Mouse (Mus musculus) cerebellum, adult 18-20 months (tissue): ENCODE results near the gene Tceal7.

Source experiments
- DNase-seq, 2 experiments: peaks; one replicate each; pipeline ENCODE4 v3.0.0; 2021

Tceal7 gene

DNA sequence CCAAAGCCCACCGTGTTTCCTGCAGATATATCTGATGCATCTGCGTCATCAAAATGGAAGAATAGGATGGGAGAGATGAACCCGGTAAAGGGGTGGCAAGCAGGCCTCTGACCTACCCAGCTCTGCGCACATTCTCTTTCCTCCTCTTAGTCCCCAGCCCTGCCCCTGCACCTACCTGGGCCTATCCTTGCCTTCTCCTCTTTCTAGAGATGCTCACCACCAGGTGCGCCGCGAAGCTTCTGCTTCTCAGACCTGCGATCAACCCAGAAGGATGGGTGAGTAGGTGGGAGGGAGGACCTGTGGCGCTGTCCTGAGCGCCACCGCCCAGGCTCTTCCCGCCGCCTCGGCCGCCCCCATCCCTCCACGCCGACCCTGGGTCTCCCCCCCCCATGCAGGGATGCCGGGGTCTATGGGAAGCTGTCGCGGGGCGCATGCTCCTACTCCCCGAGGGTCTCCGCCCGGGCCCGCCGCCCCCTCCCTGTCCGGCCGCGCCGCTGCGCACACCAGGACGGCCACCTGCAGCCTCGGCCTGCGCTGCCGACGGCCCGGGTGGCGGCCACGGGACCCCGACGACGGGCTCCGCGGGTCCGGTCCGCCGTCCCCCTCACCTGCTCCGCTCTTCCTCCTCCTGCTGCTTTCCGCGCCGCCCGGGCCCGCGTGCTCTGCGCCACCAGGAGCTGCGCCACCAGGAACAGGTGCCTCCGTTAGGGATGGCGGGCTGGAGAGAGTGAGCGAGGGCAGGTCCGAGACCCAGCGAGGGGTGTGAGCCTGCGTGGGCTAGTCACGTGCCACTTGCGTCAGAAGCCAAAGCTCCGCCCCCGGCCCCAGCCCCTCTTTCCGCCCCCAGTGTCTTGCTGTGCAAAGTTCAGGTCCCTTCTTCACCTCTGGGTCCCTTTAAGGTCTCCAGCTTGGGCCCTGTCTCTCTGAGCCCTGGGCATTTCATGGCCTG lies at the start of gene Tceal7, which contains the start of gene Bex1:
TSS of gene Tceal7 (plus strand) at position 51 of the 949 bp plus-strand sequence.
TSS of gene Bex1 (minus strand) at position 785 of the 949 bp plus-strand sequence.
- DNase-seq = peak; percentile 17 to 27

DNA sequence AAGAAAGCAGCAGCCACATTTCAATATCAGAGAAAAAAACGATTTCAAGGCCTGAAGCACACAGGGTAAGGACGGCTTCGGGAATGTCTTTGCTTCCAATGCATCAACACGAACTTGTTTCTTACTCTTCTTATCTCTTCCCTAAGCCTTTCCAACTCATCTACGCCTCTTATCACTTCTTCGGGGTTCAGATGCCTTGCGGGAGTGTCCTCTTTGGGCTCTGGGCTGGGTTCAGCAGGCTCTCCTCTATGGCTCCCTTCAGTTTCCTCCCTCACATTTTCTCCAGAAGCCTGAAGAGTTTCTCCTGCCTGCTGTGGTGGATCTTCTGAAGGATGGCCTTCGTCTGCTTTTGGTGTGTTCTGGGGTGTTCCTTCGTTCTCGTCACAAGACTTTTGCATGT lies 44.0 kb upstream of the Tceal7 start:
- no peak for DNase-seq

DNA sequence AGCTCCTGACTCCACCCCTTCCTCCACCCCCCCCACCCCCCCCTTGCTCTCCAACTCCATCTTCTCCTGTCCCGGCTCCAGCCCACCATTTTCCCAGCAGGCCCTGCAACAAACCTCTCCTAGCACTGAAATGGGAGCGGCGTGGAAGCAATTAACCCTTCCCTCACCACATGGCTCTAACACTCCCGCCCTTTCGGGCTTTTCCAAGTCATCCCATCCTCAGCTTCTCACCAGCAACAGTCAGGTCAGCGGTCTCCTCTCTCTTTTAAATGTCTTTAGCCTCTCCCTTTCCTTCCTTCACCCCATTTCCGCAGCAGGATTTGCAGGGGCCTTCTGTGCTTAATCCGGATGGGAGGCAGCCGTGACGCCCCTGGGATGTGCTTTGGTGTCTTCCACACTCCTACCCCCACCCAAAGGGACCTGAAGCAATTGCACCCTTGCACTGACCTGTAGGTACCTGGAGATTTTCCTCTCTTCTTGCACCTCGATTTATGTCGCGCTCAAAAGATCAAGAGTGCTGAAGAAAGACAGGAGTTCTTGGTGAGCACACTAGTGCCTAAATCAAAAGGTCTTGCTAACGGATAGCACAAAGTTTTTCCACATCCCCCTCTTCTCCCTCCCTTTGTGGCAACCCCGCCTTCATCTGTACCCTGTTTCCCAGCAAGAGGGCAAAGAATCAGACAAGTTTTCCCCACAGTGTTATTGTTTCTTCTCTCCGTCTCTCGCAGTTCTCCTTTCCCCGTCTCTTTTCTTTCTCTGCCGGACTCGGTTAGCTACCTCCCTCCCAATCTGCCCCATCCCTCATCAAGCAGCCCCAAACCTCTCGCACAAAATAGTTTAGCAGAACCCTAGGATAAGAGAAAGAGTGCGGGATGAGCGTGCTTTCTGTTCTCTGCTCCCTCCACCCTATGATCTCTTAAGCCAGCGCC lies 43.1 kb upstream of the Tceal7 start:
- peak; percentile 40 to 64 for DNase-seq

DNA sequence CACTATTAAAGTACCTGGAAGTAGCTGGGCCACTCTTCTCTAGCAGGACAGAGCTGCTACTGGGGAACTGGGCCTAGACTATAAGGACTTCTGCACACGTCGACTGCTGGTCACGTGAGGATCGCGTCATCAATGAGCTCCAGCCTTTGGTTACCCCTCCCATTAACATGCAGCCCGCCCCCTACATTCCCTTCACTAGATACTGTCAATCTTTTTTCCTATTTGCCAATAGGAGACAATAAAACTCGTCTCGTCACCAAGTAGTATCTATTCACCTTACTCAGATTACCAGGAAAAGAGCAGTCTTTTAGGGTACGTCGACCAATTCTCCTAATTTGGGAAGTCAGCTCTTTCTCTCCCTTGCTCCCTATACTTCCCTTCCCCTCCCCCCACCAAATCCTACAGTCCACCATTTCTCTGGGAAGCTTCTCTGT lies 42.4 kb upstream of the Tceal7 start, which contains the start of gene Tceal8:
TSS of gene Tceal8 (minus strand) at position 225 of the 434 bp plus-strand sequence.
- DNase-seq = peak; percentile 69 to 85

DNA sequence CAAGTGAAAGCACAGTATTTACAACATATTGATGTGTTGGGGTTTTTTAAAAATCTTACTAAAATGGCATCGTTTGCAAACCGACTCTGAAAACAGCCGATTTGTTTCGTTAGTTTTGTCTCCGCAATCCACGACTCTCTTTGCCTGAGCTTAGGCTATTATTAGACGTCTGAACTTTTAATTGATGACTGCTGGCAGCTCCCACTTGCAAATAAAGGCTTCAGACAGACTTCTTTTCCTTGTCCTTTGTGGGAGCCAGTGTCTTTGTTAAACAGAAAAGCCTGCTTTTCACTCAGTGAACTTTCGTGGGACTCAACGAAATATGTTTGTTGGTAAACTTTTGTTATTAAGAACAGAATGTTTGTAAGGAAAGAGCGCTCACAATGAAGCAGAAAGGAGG lies 41.8 kb upstream of the Tceal7 start:
- DNase-seq = peak in 1 of 2 experiments; percentile 4

DNA sequence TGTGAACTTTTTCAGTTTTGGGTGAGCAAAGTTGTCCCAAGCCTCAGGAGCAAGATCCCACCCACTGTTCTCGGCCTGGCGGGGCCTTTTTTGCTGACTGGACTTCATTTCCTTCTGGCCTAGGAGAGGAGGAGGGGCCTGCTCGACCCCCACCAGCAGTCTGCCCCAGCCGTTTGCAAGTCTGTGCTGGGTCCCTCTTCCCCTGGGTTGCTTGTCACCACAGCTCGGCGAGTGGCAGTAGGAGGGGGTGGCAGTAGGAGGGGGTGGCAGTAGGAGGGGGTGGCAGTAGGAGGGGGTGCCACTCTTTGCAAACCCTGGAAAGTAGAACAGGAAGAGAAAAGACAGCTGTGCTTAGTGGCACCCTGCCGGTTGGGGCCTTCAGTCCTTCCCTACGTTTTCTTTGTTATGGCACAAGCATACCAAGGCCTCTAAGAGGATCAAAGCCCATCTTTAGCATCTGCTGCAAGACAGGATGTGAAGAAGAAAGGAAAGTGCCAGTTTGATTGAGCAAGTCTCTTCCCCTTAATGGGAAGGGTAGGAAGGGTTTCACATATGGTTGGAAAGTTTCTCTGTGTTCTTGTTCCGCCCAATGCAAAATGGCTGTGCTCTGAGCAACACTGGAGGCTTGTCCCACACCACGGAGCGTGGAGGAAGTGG lies 33.6 kb upstream of the Tceal7 start:
- DNase-seq = no peak

DNA sequence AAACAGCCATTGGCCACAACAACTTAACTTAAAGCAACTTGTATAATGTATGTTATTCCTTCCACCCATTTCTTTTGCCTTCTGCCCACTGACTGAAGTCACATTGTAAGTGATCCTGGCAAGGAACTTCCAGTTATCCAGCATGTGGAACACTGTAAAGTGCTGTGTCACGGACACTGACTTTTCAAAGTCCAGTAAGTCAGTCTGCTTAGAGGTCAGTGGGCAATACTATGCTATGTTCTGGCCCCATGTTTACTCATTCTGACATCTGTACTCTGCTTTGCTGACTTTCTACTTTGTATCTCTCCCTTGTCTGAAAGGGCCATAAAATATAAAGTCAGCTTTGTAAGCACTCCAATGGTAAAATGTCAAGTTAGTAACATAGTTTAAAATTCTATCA lies 31.5 kb upstream of the Tceal7 start:
- DNase-seq = no peak

DNA sequence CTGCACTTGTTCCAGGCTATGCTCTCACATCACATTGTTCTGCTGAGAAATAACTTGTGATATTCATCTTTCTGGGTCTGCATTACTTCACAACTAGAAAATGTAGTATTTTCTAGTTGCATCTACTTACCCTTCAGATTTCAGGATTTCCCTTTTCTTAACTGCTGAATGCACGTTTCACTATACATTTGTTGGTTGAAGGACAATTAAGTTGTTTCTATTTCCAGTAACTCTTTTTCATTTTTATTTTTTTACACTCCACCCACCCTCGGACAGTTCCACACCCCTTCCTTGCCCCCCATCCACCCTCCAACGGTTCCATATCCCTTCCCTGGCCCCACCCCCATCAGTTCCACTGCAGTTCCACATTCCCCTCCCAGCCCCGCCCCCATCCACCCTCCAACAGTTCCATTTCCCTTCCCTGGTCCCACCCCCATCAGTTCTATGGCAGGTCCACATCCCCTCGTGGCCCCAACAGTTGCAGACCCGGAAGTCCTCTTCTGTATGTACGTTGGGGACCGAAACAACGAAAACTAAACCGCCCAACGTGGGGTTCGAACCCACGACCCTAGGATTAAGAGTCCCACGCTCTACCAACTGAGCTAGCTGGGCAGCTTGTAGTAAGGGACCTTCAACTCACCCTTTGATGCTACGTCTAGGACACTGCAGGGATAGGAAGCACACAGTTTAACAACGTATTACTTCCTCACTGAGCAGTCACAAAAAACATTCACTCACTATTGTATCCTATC lies 19.2 kb upstream of the Tceal7 start:
- no peak for DNase-seq

DNA sequence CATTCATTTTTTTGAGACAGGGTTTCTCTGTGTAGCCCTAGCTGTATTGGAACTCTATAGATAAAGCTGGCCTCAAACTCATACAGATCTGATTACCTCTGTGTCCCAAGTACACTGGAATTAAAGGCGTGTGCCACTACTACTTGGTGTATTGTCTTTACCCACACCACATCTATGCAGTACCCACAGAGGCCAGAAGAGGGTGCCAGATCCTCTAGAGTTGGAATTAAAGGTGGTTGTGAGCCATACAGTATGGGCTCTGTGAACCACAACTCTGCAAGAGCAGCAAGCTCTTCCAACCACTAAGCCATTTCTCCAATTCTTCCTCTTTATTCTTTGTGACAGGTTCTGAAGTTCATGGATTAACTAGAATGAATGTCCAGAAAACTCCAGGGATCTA lies 17.7 kb upstream of the Tceal7 start:
- DNase-seq = peak; percentile 7 to 47

DNA sequence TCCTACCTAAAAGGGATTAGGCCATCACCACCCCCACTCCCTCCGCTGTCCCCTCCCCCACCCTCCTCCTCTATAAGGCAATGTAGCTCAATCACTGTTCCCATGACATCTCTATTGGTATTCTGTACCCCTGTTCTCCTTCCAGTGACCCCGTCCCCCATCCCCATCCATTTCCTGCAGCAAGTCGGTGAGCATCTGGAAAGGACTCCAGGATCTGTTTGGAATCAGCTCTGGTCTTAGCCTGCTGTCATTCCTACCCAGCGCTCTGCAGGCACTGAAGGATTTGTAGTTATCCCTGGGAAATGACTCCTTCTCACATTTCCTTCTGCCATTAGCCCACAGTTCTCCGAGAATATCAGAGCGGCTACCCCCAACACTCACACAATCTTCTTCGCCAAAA lies 11.3 kb upstream of the Tceal7 start:
- DNase-seq = no peak

DNA sequence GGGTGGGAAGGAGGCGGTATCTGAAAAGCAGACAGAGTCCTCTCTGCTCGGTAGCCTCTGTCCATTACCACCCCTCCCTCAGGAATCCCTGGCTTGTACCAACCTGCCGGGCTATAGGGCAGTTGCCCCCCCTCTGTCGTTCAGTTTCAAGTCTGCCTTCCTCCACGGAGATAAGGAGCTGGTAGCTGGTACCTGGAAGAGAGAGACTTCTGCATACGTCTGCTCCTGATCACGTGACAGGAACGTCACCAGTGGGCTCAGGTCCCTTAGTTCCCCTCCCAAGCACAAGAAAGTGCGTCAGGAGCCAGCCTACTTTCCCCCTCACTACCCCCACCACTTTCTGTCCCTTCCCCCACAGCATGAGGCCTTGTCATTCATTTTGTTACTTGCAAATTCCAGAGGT lies 10.9 kb upstream of the Tceal7 start, which contains the start of gene Tceal5:
TSS of gene Tceal5 (minus strand) at position 213 of the 403 bp plus-strand sequence.
- DNase-seq = peak; percentile 70 to 81

DNA sequence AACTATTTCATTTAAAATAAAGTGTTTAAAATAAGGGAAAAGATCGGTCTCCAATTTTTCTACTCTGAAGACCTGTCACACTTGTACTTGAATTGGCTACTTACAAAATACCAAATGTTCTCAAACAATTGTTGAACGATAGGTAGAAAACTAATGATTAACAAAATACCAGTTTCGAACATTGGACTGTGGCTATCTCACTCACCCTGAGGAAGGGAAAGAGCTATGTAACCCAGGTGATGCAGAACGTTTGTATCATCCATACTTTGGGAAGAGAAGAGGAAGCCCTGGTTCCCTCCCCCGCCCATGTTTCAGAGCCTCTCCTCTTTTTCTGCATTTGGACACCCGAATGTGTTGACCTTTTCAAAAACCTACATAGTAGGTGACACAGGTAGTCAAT lies 10.2 kb upstream of the Tceal7 start:
- no peak for DNase-seq

DNA sequence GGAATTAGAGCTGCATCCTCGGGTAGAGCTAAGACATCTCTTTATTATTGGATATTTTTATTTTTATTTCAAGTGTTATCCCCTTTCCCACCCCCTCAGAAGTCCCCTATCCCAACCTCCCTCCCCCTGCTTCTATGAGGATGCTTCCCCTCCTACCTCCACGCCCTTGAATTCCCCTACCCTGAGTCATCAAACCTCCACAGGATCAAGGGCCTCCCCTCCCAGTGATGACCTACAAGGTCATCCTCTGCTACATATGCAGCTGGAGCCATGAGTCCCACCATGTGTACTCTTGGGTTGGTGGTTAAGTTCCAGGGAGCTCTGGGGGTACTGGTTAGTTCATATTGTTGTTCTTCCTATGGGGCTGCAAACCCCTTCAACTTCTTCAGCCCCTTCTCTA lies 1.2 kb upstream of the Tceal7 start:
- DNase-seq = no peak

DNA sequence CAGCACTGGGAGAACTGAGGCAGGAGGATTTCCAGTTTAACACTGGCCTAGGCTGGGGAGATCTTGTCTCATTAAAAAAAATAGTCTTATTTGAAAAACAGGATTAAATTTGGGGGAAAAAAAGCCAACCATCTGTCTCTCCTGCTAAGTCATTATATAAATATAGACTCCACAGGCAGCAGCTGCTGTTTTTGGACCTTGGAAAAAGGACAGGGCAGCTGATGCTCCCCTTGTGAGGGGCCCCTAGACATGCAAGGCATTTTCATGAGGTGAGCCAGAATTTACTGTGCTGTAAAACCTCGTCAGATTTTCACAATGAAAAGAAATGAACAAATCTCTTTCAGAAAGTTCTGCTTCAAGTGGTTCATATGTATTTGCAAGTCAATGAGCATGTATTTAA lies 1.7 kb downstream of the Tceal7 start:
- DNase-seq = no peak

DNA sequence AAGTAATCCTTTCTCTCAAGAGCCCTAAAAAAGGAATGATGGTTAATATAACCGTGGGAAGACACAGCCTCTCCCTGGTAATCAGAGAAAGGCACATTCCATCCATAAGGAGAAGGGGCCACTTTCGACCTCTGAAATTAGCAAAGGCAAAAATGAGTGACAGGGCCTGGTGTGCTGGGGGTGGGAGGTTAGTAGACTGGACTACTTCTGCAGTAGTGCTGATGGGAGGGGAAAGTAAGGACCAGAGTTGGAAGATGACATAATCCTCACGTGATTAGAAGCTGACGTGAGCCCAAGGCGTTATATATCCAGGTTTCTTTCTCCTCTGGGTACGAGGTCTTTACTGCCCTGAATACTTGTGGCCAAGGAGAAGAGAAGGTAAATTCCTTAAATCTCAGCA lies 9.1 kb downstream of the Tceal7 start:
- DNase-seq = no peak

DNA sequence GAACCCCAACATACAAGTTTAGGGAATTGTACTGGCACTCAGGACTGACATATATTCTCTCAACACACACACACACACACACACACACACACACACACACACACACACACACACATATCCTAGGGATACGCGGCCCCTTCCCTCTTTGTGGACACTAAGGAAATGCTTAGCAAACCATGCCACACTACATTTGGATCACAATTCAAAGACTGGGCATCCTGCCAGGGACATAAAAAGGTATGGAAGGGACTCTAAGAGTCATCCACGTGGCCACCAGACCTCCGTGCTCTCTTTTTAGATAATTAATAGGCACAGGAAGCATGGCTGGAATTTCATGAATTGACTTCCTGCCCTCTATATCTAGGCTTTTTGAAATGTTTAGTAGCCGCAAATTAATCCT lies 13.2 kb downstream of the Tceal7 start:
- DNase-seq = no peak

DNA sequence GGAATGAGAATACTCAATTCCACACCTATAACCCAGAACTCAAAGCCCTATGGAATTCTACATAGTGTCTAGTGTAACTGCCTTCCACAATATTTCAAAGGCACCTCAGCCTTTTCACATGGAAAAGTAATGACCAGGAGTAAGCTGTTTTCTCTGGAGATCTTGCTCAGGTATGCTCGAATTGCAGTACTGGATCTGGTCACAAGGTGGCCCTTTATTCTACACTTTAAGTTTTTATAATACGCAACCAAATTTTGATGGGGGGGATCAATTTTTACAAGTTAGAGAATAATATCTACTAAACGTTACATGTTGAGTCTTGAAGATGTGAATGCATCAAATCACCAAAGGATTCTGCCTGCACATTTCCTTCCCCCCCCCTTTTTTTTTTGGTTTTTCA lies 23.5 kb downstream of the Tceal7 start:
- DNase-seq = peak; percentile 51 to 63

DNA sequence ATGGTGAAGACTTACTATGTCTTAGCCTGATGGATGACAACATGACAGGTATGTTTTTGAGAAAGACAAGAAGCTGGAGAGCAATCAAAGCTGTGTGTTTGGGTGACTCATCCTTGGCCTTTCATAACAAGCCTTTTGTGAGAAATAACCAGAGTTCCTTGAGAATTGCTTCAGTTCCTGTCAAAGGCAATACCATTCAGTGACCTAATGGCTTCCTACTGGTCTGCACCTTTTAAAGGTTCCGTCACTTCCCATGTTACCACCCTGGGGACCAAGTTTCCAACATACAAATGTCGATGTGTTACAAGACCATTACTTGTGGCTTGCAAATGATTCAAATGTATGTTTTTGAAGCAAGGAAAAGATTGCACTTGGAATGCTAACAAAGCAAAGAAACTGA lies 28.6 kb downstream of the Tceal7 start:
- no peak for DNase-seq

DNA sequence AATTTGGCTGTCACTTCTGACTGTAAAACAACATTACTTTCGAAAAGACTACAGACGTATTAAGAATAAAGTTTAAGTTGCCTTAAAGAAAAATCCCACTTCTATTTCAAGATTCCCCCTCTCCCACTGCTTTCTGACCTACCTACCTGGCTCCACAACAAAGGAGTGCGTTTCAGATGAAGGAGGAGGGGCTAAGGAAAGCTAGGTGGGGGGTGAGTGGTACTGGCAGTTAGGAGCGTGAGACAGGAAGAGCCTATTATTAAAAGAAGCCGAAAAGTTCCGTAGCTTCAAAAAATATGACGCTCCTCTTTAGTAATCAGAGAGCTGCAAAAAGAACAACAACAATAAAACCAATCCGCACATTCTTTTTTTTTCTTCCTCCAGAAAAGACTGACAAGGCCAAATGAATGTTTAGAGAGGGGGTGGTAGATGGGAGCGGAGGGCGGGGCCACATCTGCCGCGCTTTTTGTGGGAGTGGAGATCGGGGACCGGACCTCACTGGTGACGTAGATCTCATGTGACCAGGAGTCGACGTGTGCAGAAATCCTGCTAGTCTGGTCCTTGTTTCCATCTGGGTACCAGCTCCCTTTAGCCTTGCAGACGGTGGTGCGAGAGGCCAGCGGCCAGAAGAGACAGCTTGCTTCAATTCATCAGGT lies 30.1 kb downstream of the Tceal7 start, which contains the start of gene Tceal9:
TSS of gene Tceal9 (plus strand) at position 506 of the 656 bp plus-strand sequence.
- DNase-seq = peak; percentile 71 to 81

DNA sequence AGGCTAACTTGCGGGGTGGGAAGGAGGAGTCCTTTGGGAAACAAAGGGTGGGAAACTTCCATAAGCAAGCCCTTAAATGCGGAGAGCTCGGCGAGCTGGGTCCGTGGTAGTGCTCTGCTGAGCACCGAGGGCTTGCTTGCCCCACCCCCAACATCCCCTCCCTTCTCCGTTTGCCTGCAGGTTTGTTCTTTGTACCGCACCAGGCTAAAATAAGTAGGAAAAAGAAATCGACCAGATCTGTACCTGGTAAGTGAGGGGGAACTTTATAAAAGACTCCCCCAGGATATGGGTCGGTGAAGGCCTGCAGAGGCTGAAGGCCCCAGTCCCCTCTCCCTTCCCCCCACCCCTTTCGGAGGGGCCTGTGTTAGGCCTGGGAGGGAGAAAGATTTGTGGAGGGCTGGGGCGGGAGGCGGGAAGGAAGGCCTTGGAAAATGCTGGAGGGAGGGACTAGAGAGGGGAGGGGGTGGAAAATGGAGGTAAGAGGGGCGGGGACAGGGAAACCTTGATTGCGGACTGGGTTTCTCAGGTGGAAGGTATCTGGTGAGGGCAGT lies 31.0 kb downstream of the Tceal7 start:
- peak; percentile 22 to 30 for DNase-seq

DNA sequence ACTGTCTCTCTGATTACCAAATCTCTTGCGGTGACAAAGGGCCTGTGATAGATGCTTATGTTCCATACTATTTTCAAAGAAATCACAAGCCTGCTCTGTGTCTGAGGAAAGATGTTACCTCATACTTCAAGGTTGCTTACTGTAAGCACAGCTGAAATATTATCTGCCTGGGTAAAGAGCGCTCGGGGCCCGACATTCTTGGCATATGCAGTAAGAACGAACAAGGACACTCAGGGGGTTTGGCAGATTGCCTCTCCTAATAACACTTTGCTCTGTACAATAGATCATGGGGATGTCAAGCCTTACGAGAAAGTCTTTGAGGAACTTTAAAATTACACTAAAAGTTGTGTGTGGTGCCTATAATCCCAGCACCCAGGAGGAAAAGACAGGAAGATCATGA lies 34.2 kb downstream of the Tceal7 start:
- DNase-seq = no peak
